Mouse (Mus musculus) monocyte, adult 59 days (primary cell): ENCODE measurements around the gene Rp9. TPM values are rescaled to one million over a fixed set of nuclear protein-coding genes. Genes with fewer than 3 reads are reported as not detected.

Experiments
- total RNA-seq, 2 experiments: library from RNA; stranded (reverse); gene quantifications; one replicate each; pipeline ENCODE4 v1.2.4; 2023

Rp9 gene
- 10 to 100 TPM; 40.2 to 48.8 TPM for total RNA-seq

GRCm38 (mm10) chr9:22469643-22470042, at the start of gene Rp9:
Rp9 (minus strand) TSS chr9:22469743.

GRCm38 (mm10) chr9:22475424-22475868, 5.9 kb upstream of the Rp9 start, which contains the start of gene Bbs9:
Bbs9 (plus strand) TSS chr9:22475715.

GRCm38 (mm10) chr9:22453990-22454389, 15.6 kb downstream of the Rp9 start, which contains the start of gene Gm17545:
Gm17545 (plus strand) TSS chr9:22454290.

GRCm38 (mm10) chr9:22411002-22411857, 58.3 kb downstream of the Rp9 start, which contains the start of gene 9530077C05Rik:
9530077C05Rik (plus strand) TSS chr9:22411513.

GRCm38 (mm10) chr9:22389021-22389476, 80.5 kb downstream of the Rp9 start, which contains the start of gene Anln:
Anln (minus strand) TSS chr9:22389188.

Other genes with a start within 250 kb of the Rp9 start
- gene Zfp809, start 244.0 kb downstream of the Rp9 start, total RNA-seq = 10 to 100 TPM; 27.4 to 32.4 TPM
- gene Zfp599, start 209.8 kb downstream of the Rp9 start, total RNA-seq = under 1 TPM in 1 of 2 experiments, not detected in 1; 0.13 TPM
- gene Zfp810, start 162.1 kb downstream of the Rp9 start, total RNA-seq = 1 to 10 TPM; 7.0 to 9.4 TPM
- 1 to 10 TPM; 1.6 to 2.5 TPM for gene Anln, start 80.6 kb downstream of the Rp9 start, total RNA-seq
- under 1 TPM in 1 of 2 experiments, not detected in 1; 0.76 TPM for gene 9530077C05Rik, start 58.2 kb downstream of the Rp9 start, total RNA-seq
- gene Gm17545, start 15.5 kb downstream of the Rp9 start, total RNA-seq = not detected
- 10 to 100 TPM; 11.1 to 11.6 TPM for gene Bbs9, start 6.0 kb upstream of the Rp9 start, total RNA-seq